Mouse (Mus musculus) stomach, postnatal 0 days (tissue): ENCODE measurements at regions not wholly inside any gene's neighbourhood (a gene's known extent, or its start where the extent isn't known, plus 50 kb on each side); places are given as distances from the start of the nearest gene placed in this dataset.

Experiments
- ATAC-seq: fragments of 200-750 bp; cut with Nextera tagmentation; 2 replicates; pipeline ENCODE4 v1.8.0; 2017; ENCODE audit not compliant: low FRiP score, low TSS enrichment
- DNase-seq: peaks from one replicate; pipeline ENCODE4 v3.0.0-alpha.2; 2016; ENCODE audit warnings: low spot score
- H3K27ac ChIP-seq: fragments of 300-500 bp; sonication (generic); replicated peaks from 2 replicates; pipeline ENCODE4 v1.5.1; 2014; ENCODE audit warnings: mild to moderate bottlenecking, control low read depth
- H3K27me3 ChIP-seq: fragments of 300-500 bp; sonication (generic); 2 replicates; pipeline ENCODE4 v1.6.1; 2014; ENCODE audit warnings: low read length; ENCODE audit not compliant: control insufficient read depth, insufficient read depth
- H3K36me3 ChIP-seq: fragments of 300-500 bp; sonication (generic); 2 replicates; pipeline ENCODE4 v1.6.1; 2014; ENCODE audit warnings: low read length, mixed read lengths; ENCODE audit not compliant: control insufficient read depth, insufficient read depth
- H3K4me1 ChIP-seq: fragments of 300-500 bp; sonication (generic); replicated peaks from 2 replicates; pipeline ENCODE4 v1.6.1; 2014; ENCODE audit warnings: antibody characterized with exemption; ENCODE audit not compliant: control insufficient read depth, insufficient read depth
- H3K4me2 ChIP-seq: fragments of 300-500 bp; sonication (generic); replicated peaks from 2 replicates; pipeline ENCODE4 v1.6.1; 2014; ENCODE audit warnings: low read depth, mild to moderate bottlenecking, control low read depth, moderate library complexity
- H3K4me3 ChIP-seq: fragments of 300-500 bp; sonication (generic); 2 replicates; pipeline ENCODE4 v1.5.1; 2014; ENCODE audit warnings: low read depth, low read length, control low read depth
- H3K9ac ChIP-seq: fragments of 300-500 bp; sonication (generic); 2 replicates; pipeline ENCODE4 v1.6.1; 2014; ENCODE audit warnings: mild to moderate bottlenecking, low read length, control low read depth, mixed read lengths
- H3K9me3 ChIP-seq: fragments of 300-500 bp; sonication (generic); 2 replicates; pipeline ENCODE4 v1.6.1; 2016; ENCODE audit warnings: low read length; ENCODE audit not compliant: control insufficient read depth
- CTCF ChIP-seq: IDR thresholded peaks from 2 replicates; pipeline ENCODE4 v1.5.1; 2016; ENCODE audit warnings: antibody characterized with exemption, low read depth, mild to moderate bottlenecking, moderate library complexity
- EP300 ChIP-seq: optimal IDR thresholded peaks from 2 replicates; pipeline ENCODE3; 2016; ENCODE audit warnings: antibody characterized with exemption
- WGBS: fragments of 180-500 bp; shearing (Covaris S2); extraction: QIAGEN DNeasy Blood & Tissue Kit; methylation state at CpG from one replicate; pipeline ENCODE4 v1.1.7; 2014; 5-methylcytosine and 5-hydroxymethylcytosine counted together

GRCm38 (mm10) chr13:26324633-26325032 is 445.3 kb downstream of the Hdgfl1 start:
- ATAC-seq: no peak
- H3K36me3 ChIP-seq: no peaks in the 10 kb centered on the region
- no peak for TF ChIP-seq EP300
- TF ChIP-seq CTCF: no peak
- H3K4me2 ChIP-seq: no peak overlapping the region
- no peaks in the 10 kb centered on the region for H3K27me3 ChIP-seq
- H3K4me1 ChIP-seq: no peaks in the 10 kb centered on the region
- H3K9ac ChIP-seq: no peak overlapping the region
- H3K27ac ChIP-seq: no peak overlapping the region
- no peak for DNase-seq
- H3K9me3 ChIP-seq: no peaks in the 10 kb centered on the region
- H3K4me3 ChIP-seq: no peak overlapping the region
- 86% methylated on average over 6 of the region's 6 CpGs for WGBS

- Histone ChIP-seq H3K4me3 (no peak overlapping the region), H3K27me3 (no peaks in the 10 kb centered on the region), H3K9me3 (no peaks in the 10 kb centered on the region), H3K9ac (no peak overlapping the region), H3K4me2 (no peak overlapping the region), H3K4me1 (no peaks in the 10 kb centered on the region), H3K27ac (no peak overlapping the region), H3K36me3 (no peaks in the 10 kb centered on the region)
- no peak for DNase-seq
- no peak for ATAC-seq
- TF ChIP-seq EP300 (no peak), CTCF (no peak)
- 76% methylated on average over 5 of the region's 5 CpGs for WGBS
Observed at GRCm38 (mm10) chr13:26318557-26318956, 451.4 kb downstream of the Hdgfl1 start.

- H3K4me3 ChIP-seq: no peak overlapping the region
- no peaks in the 10 kb centered on the region for H3K9me3 ChIP-seq
- TF ChIP-seq EP300 (no peak), CTCF (no peak)
- DNase-seq (no peak), ATAC-seq (no peak)
- H3K27ac ChIP-seq: no peak overlapping the region
- H3K4me2 ChIP-seq: no peak overlapping the region
- WGBS: 67% methylated on average over 7 of the region's 7 CpGs
- H3K9ac ChIP-seq: no peak overlapping the region
- no peaks in the 10 kb centered on the region for H3K27me3 ChIP-seq
- no peaks in the 10 kb centered on the region for H3K4me1 ChIP-seq
- no peaks in the 10 kb centered on the region for H3K36me3 ChIP-seq
Observed at GRCm38 (mm10) chr13:26312246-26313010, 457.5 kb downstream of the Hdgfl1 start.

GRCm38 (mm10) chr13:26284073-26284444 is 485.9 kb downstream of the Hdgfl1 start:
- Histone ChIP-seq H3K9me3 (no peaks in the 10 kb centered on the region), H3K4me2 (no peak overlapping the region), H3K4me3 (no peak overlapping the region), H3K27me3 (no peaks in the 10 kb centered on the region), H3K36me3 (no peaks in the 10 kb centered on the region), H3K4me1 (no peaks in the 10 kb centered on the region), H3K27ac (no peak overlapping the region), H3K9ac (no peak overlapping the region)
- ATAC-seq (no peak), DNase-seq (no peak)
- TF ChIP-seq EP300: no peak
- TF ChIP-seq CTCF: no peak
- WGBS: 64% methylated on average over 3 of the region's 3 CpGs

DNA sequence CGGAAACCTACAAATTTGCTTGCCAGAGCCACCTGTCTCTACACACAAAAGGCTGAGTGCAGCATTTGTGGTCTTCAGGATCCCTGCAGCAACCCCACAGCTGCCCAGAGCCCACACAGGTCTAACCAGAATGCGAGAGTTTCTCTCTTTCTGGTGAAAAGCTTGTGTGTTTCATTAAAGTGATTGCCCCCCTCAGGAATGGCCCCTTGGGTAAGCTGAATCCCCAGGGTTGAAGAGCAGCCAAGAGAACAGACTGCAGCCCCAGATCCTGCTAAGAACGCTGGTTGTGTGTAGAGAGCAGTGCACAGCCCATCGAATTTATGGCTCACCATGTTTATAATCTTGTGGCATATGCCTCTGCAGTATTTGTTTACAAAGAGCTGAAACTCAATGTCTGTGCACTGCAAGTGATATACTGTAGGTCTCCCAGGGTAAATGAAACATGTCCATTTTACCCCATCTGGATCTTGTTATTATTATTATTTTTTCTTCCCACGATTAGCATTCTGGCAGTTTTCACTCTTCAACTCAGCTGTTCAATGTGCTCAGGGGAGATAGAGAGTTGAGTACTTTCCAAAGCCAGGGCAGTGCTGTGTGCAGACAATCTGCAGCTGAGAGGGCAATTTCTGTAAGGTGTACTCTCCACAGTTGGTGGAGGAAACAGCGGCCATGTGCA is 486.4 kb downstream of the Hdgfl1 start:
- no peak overlapping the region for H3K4me3 ChIP-seq
- H3K4me1 ChIP-seq: no peaks in the 10 kb centered on the region
- H3K27me3 ChIP-seq: no peaks in the 10 kb centered on the region
- 58% methylated on average over 6 of the region's 6 CpGs for WGBS
- no peak overlapping the region for H3K4me2 ChIP-seq
- no peaks in the 10 kb centered on the region for H3K9me3 ChIP-seq
- TF ChIP-seq CTCF: no peak
- TF ChIP-seq EP300: no peak
- no peak overlapping the region for H3K27ac ChIP-seq
- ATAC-seq (no peak), DNase-seq (no peak)
- no peak overlapping the region for H3K9ac ChIP-seq
- H3K36me3 ChIP-seq: no peaks in the 10 kb centered on the region

- Histone ChIP-seq H3K4me3 (no peak overlapping the region), H3K27me3 (no peaks in the 10 kb centered on the region), H3K27ac (no peak overlapping the region), H3K4me2 (no peak overlapping the region), H3K36me3 (no peaks in the 10 kb centered on the region), H3K9me3 (no peaks in the 10 kb centered on the region), H3K4me1 (no peaks in the 10 kb centered on the region), H3K9ac (no peak overlapping the region)
- TF ChIP-seq EP300: no peak
- TF ChIP-seq CTCF: no peak
- ATAC-seq (no peak), DNase-seq (no peak)
- 62% methylated on average over 3 of the region's 3 CpGs for WGBS
Observed at GRCm38 (mm10) chr13:26282291-26282690, 487.7 kb downstream of the Hdgfl1 start.
